Mouse (Mus musculus): Measurements from ENCODE around the gene Dcps. TPM values are rescaled to one million over a fixed set of nuclear protein-coding genes. Genes with fewer than 3 reads are reported as not detected.

The Dcps gene
- polyA plus RNA-seq (2015; fragmentation: Illumina TruSeq; extraction: RNeasy Lipid Tissue Mini Kit (QIAGEN cat#74804); ENCODE audit: insufficient read depth, low read depth, low replicate concordance) = 3.1 TPM

GRCm38 (mm10) chr9:35175251-35176123 lies at the start of gene Dcps:
TSS of gene Dcps (minus strand) at chr9:35176061.

GRCm38 (mm10) chr9:35210542-35211474 lies 34.9 kb upstream of the Dcps start, which contains the start of gene Foxred1:
TSS of gene Foxred1 (minus strand) at chr9:35211055.

GRCm38 (mm10) chr9:35199772-35200471 lies 24.1 kb upstream of the Dcps start, which contains the start of the genes Srpr and Tirap:
TSS of gene Srpr (plus strand) at chr9:35200175.
TSS of gene Tirap (minus strand) at chr9:35200291.

GRCm38 (mm10) chr9:35119168-35119567 lies 56.7 kb downstream of the Dcps start, which contains the start of gene St3gal4:
TSS of gene St3gal4 (minus strand) at chr9:35119268.

Other genes starting within 250 kb of the Dcps start
- 23.6 TPM for gene St3gal4, start 56.8 kb downstream of the Dcps start, polyA plus RNA-seq (2015; fragmentation: Illumina TruSeq; extraction: RNeasy Lipid Tissue Mini Kit (QIAGEN cat#74804); ENCODE audit: insufficient read depth, low read depth, low replicate concordance)
- gene Srpr, start 24.1 kb upstream of the Dcps start, polyA plus RNA-seq (2015; fragmentation: Illumina TruSeq; extraction: RNeasy Lipid Tissue Mini Kit (QIAGEN cat#74804); ENCODE audit: insufficient read depth, low read depth, low replicate concordance) = 50.3 TPM
- gene Tirap, start 24.2 kb upstream of the Dcps start, polyA plus RNA-seq (2015; fragmentation: Illumina TruSeq; extraction: RNeasy Lipid Tissue Mini Kit (QIAGEN cat#74804); ENCODE audit: insufficient read depth, low read depth, low replicate concordance) = 1.6 TPM
- 11.0 TPM for gene Foxred1, start 35.0 kb upstream of the Dcps start, polyA plus RNA-seq (2015; fragmentation: Illumina TruSeq; extraction: RNeasy Lipid Tissue Mini Kit (QIAGEN cat#74804); ENCODE audit: insufficient read depth, low read depth, low replicate concordance)
- 7.0 TPM for gene Fam118b, start 91.7 kb upstream of the Dcps start, polyA plus RNA-seq (2015; fragmentation: Illumina TruSeq; extraction: RNeasy Lipid Tissue Mini Kit (QIAGEN cat#74804); ENCODE audit: insufficient read depth, low read depth, low replicate concordance)
- gene Rpusd4, start 91.8 kb upstream of the Dcps start, polyA plus RNA-seq (2015; fragmentation: Illumina TruSeq; extraction: RNeasy Lipid Tissue Mini Kit (QIAGEN cat#74804); ENCODE audit: insufficient read depth, low read depth, low replicate concordance) = 5.8 TPM
- 9.7 TPM for gene Cdon, start 245.1 kb upstream of the Dcps start, polyA plus RNA-seq (2015; fragmentation: Illumina TruSeq; extraction: RNeasy Lipid Tissue Mini Kit (QIAGEN cat#74804); ENCODE audit: insufficient read depth, low read depth, low replicate concordance)